In the genomic region with DNA sequence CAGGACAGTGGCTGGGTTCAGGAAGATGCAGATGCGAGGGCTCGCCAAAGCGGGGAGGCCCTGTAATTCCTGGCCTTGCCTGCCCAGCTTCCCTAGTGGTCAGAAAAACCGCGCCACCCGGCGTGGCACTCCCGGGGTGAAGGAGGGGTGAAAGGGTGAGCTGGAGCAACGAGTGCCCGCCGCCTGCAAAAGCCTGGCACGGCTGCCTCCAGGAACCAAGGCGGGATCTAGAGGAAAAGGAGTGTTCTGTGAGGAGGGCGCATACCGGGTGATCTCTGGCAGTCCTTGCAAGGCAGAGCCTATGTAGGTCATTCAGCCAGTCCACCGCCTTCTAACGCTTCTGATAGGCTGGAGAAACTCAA, we compare ENCODE assay signal across 8 mouse cellular contexts. TPM values are rescaled to one million over a fixed set of nuclear protein-coding genes. Genes with fewer than 3 reads are reported as not detected.
DNase-seq lines count a peak whose midpoint lies in the region; ATAC-seq and TF ChIP-seq lines count a peak whose summit lies in the region.

No protein-coding gene starts in this region.

- H3K27ac ChIP-seq in bone marrow, adult 2 months (ENCODE audit: control insufficient read depth, insufficient read depth, low read depth, low read length, poor library complexity) = peak overlapping the region; percentile 49; the same call in 1 of the 2 replicates
- H3K27ac ChIP-seq in heart, embryonic 13.5 days (replicated peaks) = peak overlapping the region; percentile 91
- H3K27ac ChIP-seq in liver, embryonic 11.5 days (ENCODE audit: low read depth, low read length) = peak overlapping the region; percentile 78

- peak; percentile 86 for DNase-seq in 416B (ENCODE audit: low read depth)
- DNase-seq in fibroblast of lung, adult 2 months (ENCODE audit: low read depth) = peak; percentile 53
- DNase-seq in kidney, postnatal 10 days = peak; percentile 83
- no peak for DNase-seq in liver, embryonic 11.5 days (ENCODE audit: low spot score)
- DNase-seq in testis, postnatal 14 days (ENCODE audit: low spot score) = peak; percentile 71

- TF ChIP-seq CTCF in bone marrow, adult 2 months (IDR thresholded peaks at IDR 0.05; ENCODE audit: control insufficient read depth, insufficient read depth, low read length) = no peak

- no peaks in the 10 kb centered on the region for H3K9me3 ChIP-seq in heart, embryonic 13.5 days
- H3K9me3 ChIP-seq in liver, embryonic 11.5 days (ENCODE audit: control insufficient read depth, low read length) = no peaks in the 10 kb centered on the region

- H3K79me2 ChIP-seq in myocyte (ENCODE audit: control insufficient read depth, insufficient read depth) = peaks cover 36% of the 10 kb centered on the region

- H3K27me3 ChIP-seq in heart, embryonic 13.5 days (replicated peaks) = no peaks in the 10 kb centered on the region
- H3K27me3 ChIP-seq in liver, embryonic 11.5 days (replicated peaks; ENCODE audit: control insufficient read depth, insufficient read depth, low read length) = no peaks in the 10 kb centered on the region
- H3K27me3 ChIP-seq in myocyte (ENCODE audit: control insufficient read depth, insufficient read depth, insufficient read length) = no peaks in the 10 kb centered on the region

- H3ac ChIP-seq in myocyte (ENCODE audit: control insufficient read depth, insufficient read length) = peak overlapping the region; percentile 60

- peak overlapping the region; percentile 95 for H3K4me2 ChIP-seq in heart, embryonic 13.5 days
- peak overlapping the region; percentile 94 for H3K4me2 ChIP-seq in liver, embryonic 11.5 days
- H3K4me2 ChIP-seq in myocyte (ENCODE audit: low read depth) = peak overlapping the region; percentile 84

- no peaks in the 10 kb centered on the region for H3K36me3 ChIP-seq in heart, embryonic 13.5 days
- no peaks in the 10 kb centered on the region for H3K36me3 ChIP-seq in liver, embryonic 11.5 days (ENCODE audit: control insufficient read depth, insufficient read depth, low read length)
- H3K36me3 ChIP-seq in myocyte (ENCODE audit: control insufficient read depth, insufficient read depth) = no peaks in the 10 kb centered on the region

- no peaks in the 10 kb centered on the region; the same call in 1 of the 2 replicates for H3K4me1 ChIP-seq in bone marrow, adult 2 months (ENCODE audit: control insufficient read depth, insufficient read depth, low read length)
- peaks cover 36% of the 10 kb centered on the region for H3K4me1 ChIP-seq in heart, embryonic 13.5 days
- peaks cover 43% of the 10 kb centered on the region for H3K4me1 ChIP-seq in liver, embryonic 11.5 days (replicated peaks; ENCODE audit: control insufficient read depth, insufficient read depth, low read length)

- 0 out of 2 replicates have a peak, but pooled peaks have one; percentile 10 for ATAC-seq in heart, embryonic 13.5 days (ENCODE audit: extremely low read depth, insufficient number of reproducible peaks, low FRiP score, low TSS enrichment)
- ATAC-seq in liver, embryonic 11.5 days (replicated peaks; ENCODE audit: low FRiP score) = peak; percentile 8; the same call in 1 of the 2 replicates

- TF ChIP-seq POLR2A in bone marrow, adult 2 months (IDR thresholded peaks at IDR 0.05; ENCODE audit: borderline replicate concordance, control insufficient read depth, low read depth, low read length) = no peak
- TF ChIP-seq POLR2A in myocyte (IDR thresholded peaks at IDR 0.05; ENCODE audit: insufficient read length, low read depth) = peak; percentile 49

- peak overlapping the region; percentile 86 for H3K9ac ChIP-seq in heart, embryonic 13.5 days
- H3K9ac ChIP-seq in liver, embryonic 11.5 days (ENCODE audit: low read depth, low read length) = peak overlapping the region; percentile 58

- WGBS in bone marrow, adult 2 months = 3% methylated on average over 17 of the region's 17 CpGs
- under 1% methylated on average over 17 of the region's 17 CpGs for WGBS in heart, embryonic 13.5 days
- 1% methylated on average over 17 of the region's 17 CpGs for WGBS in liver, embryonic 11.5 days

- peak overlapping the region; percentile 59 for H3K4me3 ChIP-seq in bone marrow, adult 2 months (replicated peaks; ENCODE audit: control insufficient read depth, low read depth, low read length)
- H3K4me3 ChIP-seq in heart, embryonic 13.5 days = peak overlapping the region; percentile 74
- H3K4me3 ChIP-seq in liver, embryonic 11.5 days (ENCODE audit: low read depth, low read length) = peak overlapping the region; percentile 69
- H3K4me3 ChIP-seq in myocyte = peak overlapping the region; percentile 94

TF ChIP-seq in myocyte, 11 proteins besides CTCF, POLR2A, EP300 and RAD21:
- no peak for TF ChIP-seq REST (IDR thresholded peaks at IDR 0.05; ENCODE audit: insufficient read depth, insufficient read length)
- peak; percentile 42 for TF ChIP-seq SRF (IDR thresholded peaks at IDR 0.05; ENCODE audit: control insufficient read depth, insufficient read length, low read depth)
- no peak for TF ChIP-seq TCF3 (IDR thresholded peaks at IDR 0.05; ENCODE audit: insufficient read length, low read depth)
- TF ChIP-seq E2F4 (IDR thresholded peaks at IDR 0.05; ENCODE audit: insufficient read depth) = peak; percentile 22
- TF ChIP-seq POLR2AphosphoS2 (IDR thresholded peaks at IDR 0.05; ENCODE audit: insufficient read length, low read depth) = peak; percentile 58

RNA-seq across cellular contexts. Expression of gene Pik3r1, which starts 0.6 kb away (rescaled TPM):
- 34.7 and 41.1 TPM in 2 replicates for polyA plus RNA-seq in bone marrow, adult 2 months (2011; ENCODE audit: insufficient read depth, insufficient read length, low replicate concordance, missing spikeins)
- 13.3 and 15.5 TPM in 2 replicates for polyA plus RNA-seq in heart, embryonic 13.5 days (2015; fragmentation: Nextera tagmentation; extraction: Ambion mirVana)
- 18.7 and 21.5 TPM in 2 replicates for polyA plus RNA-seq in liver, embryonic 11.5 days (2014; fragmentation: Nextera tagmentation; extraction: Ambion mirVana)
- 6.8 TPM for polyA plus RNA-seq in myocyte (2012; fragmentation: generic; extraction: Trizol)
